Mouse (Mus musculus): ENCODE results near the gene Esp1.

DNA sequence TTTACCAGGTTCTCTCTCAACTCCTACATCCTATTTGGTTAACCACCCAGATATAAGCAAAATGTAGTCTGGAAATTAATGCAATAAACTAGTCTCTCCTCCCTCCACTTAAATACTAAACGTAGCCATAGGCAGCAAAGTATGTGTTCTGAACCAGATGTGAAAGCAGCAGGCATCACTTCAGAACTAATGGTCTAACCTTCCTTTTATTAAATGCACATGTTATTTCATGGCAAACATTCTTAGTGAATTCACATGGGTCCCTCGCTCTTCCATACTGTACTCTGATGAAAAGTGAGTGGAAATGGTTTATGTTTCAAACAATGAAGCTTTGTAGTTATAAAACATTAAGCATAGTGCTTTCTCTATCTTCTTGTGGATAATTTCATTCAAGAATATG lies 4.4 kb downstream of the Esp1 start:
- no peak for TF ChIP-seq CTCF (IDR thresholded peaks at IDR 0.05; ENCODE audit: low read depth)
- no peak for TF ChIP-seq EP300 (optimal IDR thresholded peaks at IDR 0.05)
